Mouse (Mus musculus) liver, postnatal 0 days (tissue): ENCODE data around the gene Mgat4b.

ENCODE experiments used
- CTCF ChIP-seq: sonication (generic); IDR thresholded peaks from 2 replicates; pipeline ENCODE4 v1.5.1; 2016; ENCODE audit warnings: antibody characterized with exemption, low read depth
- EP300 ChIP-seq: IDR thresholded peaks from 2 replicates; pipeline ENCODE4 v1.6.1; 2016; ENCODE audit warnings: antibody characterized with exemption, low read depth, mild to moderate bottlenecking

- TF ChIP-seq CTCF = peak; percentile 29
- no peak for TF ChIP-seq EP300
These were observed 66.3 kb downstream of the Mgat4b start for GRCm38 (mm10) chr11:50277025-50277424.
